Mouse (Mus musculus) cerebellum, postnatal 14 days (tissue): ENCODE data around the gene Crybg3.
"Not testable (repeated sequence)": the region's sequence is repeated elsewhere in the genome, so short reads cannot be mapped to it uniquely, and the experiment has no call there.

Experiments used
- DNase-seq, 2 experiments: peaks; one replicate each; pipeline ENCODE4 v3.0.0; 2021; ENCODE audit warnings: mixed read lengths in 2 of 2

Crybg3 gene

DNA sequence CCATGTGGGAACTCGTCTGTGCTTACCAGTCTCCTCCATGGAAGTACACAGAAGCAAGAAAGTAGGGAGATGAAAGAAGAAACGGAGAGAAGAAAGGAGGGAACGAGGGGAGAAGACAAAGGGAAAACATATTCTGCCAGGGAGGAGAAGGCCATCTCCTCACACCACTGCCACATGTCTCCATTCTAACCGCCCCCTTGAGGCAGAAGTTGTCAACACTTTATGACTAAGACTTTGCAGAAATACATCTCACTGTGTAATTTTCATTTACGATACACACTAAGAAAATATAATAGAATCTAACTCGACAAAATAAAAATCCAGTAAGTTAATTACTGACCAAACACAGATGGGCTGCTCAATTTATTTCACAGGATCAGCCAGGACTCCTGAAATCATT lies 73.8 kb downstream of the Crybg3 start:
- no peak for DNase-seq

DNA sequence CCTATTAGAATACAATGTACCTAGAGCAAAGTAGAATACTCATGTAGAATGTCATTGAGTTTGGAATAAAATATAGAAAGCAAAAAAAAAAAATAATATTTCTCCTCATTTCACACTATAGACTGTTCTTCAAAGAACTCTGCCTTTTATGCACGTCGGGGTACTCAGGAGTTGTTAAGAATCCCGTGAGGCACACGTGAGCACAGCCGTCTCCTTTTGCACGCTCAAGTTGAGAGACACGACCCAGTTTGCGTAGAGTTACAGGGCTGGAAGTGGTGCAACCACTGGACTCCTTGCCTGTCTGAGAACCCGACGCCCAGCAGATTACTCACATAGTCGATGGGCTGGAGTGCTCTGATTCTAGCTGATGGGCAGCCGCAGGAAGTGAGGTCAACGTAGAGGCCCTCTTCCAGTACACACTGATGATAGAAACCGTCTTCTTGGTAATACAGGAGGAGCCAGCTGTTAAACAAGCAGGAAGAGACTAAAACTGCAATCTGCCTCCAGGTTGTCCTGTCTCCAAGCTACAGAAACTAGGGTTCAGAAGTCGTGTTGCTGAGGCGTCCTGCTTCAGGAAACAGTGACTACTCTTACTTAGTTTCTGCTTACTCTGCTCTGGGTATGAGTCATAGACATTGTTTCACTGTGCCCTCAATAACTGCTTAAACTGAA lies 78.9 kb downstream of the Crybg3 start:
- no peak for DNase-seq

DNA sequence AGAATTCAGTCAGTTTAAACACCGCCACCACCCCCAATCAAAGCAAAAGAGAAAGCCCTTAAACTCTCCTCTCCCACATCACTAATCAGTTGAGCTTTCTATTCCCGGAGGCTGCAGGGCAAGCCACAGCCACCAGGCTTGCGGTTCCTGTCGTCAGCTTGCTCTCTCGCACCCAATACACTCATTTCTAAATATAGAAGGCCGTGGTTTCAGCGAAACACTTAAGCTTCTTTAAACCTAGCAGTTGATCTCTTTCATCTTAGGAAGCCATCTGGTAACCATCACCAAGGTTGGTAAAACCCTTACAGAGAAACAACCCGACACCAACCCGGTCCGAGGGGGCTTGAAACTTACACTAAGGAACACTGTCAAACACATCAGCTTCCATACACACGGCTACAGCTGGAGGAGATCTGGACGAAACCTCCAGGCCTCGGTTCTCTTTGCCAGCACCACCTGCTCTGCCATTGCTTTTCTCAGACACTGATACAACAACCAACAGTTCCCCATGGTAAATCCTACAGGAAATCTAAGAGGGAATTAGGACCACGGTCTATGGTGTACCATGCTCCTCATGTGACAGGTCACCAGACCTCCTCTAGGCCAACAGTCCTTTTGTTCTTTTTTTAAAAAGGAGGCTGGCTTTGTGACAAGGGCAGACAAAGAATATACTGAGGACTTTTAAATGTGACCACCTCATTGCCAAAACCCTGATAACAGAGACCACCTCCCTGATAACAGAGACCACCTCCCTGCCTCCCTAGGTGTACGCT lies 83.1 kb downstream of the Crybg3 start:
- DNase-seq: no peak

DNA sequence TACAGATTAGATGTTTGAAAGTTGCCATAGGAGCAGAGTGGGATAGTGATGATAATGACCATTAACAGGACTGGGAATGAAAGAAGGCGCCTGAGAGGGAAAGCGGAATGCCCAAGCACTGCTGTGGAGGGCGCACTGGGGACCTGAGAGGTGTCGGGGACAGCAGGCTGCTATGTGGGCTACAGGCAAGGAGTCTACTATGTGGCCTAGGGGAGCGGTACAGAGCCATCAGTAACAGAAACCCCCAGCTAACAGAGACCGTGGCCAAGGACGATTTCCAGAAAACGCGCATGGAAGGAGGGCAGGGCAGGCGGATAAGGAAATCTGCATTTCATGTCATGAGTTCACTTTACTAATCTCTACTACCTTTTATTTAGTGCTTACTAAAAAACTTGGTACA lies 83.8 kb downstream of the Crybg3 start:
- DNase-seq: no peak

DNA sequence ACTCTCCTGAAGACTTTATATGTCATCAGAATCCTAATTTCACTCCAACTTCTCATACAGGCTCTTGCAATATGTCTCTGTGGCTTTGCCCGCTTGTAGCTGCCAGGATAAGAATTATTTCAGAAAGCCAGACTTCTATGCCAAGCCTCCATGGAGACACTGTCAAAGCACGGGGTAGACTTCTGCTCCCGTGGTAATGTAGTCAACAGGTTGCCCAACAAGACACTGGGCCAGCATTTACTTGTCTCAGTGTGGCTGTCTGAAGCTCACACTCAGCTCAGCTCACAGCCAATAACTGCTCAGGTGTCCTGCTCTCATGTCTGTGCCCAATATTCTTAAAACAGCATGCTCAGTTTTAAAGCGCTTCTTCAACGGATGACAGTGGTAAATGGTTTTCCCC lies 85.6 kb downstream of the Crybg3 start:
- DNase-seq: no peak

DNA sequence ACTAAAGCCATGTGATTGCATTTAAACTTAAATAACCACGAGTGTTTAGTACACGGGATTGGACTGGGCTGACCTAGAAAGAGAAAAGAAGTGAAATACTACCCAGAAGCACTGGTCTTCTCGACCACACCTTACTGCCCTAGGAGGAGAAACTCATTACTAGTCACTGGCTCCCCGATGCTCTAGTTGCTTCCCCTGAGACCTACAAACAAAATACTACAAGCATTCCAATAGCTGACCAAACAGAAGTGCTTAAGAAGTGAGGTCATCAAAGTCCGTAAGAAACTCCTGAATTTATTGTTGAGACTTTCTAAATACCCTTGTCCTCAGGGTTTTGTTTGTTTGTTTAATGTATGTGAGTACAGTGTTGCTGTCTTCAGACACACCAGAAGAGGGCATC lies 90.9 kb downstream of the Crybg3 start:
- no peak for DNase-seq

DNA sequence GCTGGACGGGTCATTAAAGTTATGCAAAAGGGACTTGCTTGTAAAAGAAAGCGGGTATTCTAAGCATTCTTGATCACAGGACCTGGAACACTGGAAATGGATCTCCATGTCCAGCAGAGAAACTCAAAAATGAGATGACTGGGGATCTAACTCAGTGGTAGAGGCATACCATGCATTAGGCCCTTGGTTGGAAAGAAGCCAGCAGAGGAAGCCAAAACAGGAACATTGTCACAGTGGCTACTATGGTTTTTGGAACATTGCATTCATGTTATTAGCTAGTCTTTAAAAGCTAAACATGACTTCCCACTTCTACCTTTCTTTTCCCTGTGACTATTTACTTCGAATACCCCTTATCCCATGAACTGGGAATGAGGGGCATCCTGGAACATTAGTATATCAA lies 101.6 kb downstream of the Crybg3 start:
- no peak for DNase-seq

DNA sequence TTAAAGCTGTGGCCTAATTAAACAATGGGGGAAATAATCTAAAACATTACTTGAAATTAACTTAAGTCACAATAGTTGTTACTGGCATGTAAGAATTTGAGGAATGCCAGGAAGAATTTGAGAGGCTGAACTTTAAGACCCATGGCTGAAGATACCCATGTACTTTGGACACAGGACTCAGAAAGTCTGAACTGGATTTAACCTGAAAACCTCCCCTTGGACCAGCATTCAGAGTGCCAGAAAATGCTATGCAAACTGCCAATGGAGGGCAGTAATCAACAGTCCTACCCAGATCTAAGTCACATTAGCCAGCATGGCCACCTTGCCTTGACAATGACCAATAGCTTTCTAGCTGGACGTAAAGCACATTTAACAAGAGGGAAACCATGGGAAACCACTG lies 102.8 kb downstream of the Crybg3 start:
- no peak for DNase-seq

DNA sequence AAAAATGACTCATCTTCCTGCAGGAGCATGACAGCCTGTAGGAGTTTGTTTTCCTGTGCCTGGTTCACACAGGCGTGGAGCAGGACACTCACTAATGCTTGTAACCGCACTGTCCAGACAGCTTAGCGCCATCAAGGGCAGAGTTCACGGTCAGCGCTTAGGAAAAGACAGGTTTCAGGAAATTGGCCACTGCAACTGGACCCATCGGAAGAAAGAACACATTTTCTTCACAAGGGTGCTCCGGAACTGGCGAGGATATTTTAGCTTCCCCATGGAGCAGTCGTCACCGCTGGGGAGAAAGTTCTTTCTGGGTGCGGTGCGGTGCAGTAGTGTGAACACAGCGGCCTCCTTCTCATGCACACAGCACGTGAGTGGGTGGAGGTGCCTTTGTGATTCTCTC lies 107.6 kb downstream of the Crybg3 start:
- no peak for DNase-seq

DNA sequence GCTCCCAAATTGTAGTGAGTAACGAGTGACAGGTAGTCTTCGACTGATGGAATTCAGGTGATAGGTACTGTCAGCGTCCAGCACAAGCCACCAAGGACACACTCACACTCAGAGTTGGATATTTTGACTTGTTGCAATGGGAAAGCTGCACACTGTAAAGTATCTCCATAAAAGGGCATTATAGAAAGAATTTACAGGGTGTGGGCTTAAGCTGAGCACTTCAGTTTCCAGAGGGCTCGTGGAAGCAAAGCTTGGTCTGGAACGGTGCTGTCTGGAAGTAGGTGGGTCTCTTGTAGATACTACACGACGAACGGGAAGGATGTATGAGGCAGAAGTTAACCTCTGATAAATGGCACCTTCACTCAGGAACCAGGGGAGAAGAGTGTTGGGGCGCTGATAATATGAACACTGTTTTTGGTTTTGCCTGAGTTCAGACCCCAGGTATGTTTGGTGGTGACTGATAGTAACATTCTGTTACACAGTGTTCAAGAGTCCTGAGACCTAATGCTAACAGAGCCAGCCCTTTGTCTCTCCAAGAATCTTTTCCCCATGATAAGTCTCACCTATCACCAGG lies 112.7 kb downstream of the Crybg3 start:
- DNase-seq: no peak

DNA sequence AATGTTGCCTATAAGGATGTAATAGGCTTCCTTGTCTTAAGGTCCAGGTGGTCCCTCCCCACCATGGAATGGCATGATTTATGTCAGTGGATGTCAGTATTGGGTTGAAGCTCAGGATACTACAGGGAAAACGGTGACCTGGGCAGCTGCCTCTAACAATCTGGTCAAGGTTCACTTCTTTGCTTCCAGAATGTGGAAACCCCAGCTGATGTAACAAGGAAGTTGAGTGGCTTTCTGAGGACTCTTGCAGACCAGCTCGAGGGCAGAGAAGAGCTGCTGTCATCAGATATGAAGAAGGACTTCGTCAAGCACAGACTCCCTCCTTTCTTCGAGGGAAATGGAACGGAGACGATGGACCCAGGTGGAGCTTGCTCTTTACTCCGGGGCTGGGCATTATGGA lies 113.5 kb downstream of the Crybg3 start:
- no peak for DNase-seq

DNA sequence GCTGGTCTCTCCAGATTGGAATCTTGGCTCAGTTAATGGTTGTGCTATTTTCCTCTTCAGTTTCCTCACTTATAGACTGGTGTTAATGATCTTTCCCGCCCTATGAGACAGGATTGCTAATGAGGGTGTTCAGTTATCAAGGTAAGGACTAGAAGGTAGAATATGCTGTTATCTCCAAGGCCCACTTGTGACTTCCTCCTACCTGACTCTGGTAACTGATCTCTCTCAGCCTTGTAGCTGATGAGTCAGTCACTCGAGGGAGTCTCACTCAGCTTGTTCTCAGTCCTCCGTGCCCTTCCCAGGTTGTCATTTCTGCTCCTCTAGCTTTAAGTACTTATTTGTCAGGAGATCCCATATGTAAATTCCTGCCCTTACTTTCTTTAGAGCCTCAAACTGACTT lies 122.8 kb downstream of the Crybg3 start:
- no peak for DNase-seq

DNA sequence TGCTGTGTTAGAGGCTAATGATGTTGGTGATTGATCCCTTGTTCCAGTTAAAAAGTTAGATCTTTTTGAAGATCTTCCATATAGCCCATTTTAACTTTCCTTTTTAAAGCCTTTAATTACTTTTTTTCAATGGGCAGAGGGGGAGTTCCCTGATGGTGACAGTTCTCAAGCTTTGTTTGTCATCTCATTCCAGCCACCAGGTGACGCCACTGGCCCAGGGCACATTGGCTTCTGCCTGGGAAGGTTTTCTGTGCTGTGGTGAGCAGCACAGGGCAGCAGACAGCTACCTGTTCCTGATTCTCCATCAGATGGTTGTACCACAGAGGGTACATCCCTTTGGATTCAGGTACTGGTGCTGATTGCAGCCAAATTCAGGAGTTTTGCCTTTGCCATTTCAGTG lies 126.0 kb downstream of the Crybg3 start:
- DNase-seq: peak; percentile 64 to 82

DNA sequence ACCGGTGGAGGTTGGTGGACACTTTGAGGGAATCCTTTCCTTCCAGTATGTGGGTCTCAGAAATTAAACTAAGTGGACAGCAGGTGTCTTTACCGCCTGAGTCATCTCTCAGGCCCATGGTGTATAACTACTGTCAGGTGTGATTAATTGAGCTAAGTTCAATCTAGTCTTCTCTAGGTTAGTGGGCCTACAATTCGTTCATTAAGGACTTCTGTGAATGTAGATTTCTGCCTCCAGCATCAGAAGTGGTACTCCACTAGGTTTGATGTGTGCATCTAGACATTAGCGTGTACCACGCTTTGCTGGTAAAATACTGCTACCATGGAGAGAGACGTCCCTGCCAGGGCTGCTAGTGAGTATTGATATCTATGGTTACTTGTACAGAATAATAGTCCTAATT lies 128.2 kb downstream of the Crybg3 start:
- no peak for DNase-seq

DNA sequence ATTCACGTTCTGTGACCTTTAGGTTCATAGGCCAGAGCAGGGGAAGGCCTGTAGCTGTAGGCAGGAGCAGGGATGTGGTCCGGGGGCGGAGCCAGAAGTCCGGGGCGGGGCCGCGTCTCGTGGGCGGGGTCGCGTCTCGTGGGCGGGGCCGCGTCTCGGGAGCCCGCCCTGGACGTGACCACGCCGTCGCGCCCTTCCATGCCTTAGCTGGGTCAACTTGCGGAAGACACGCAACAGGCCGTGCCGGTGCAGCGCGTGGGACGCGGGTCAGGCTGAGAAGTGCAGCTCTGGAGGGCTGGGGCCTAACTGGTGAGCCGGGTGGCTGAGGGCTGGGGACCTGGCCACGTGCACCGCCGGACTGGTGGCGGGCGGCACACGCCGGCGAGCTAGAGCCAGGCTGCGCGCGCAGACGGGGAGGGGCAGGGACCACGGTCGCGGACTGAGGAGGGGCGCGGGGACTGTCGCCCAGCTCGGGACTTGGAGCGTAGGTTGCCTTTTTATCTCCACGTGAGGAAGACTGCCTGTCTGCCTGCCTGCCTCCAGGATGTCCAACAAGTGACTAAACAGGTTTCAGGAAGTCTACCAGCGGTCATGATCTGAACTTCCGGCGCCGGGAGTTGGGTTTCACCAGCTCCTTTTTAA lies 129.0 kb downstream of the Crybg3 start, which contains the start of gene Riox2:
Gene Riox2, plus strand, starts transcription at position 139 of the 642 bp plus-strand sequence.
- DNase-seq: peak; percentile 76 to 83

DNA sequence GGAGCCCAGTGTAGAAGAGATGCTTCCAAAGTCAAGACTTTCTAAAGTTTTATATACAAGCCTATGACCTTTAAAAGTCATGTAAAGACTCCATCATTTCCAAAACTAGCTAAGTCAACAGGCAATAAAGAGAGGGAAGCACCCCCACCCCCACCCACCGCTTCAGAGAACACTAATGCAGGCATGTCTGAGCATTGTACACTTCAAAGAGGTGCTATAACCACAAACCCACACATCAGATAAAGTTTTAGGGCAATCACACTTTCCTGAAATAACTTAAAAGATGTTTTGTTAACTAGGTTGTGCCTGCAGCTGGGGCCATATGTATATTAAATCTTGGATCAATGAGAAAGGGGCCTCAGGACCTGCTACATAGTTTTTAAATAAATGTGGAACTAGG lies 130.9 kb downstream of the Crybg3 start:
- no peak for DNase-seq

DNA sequence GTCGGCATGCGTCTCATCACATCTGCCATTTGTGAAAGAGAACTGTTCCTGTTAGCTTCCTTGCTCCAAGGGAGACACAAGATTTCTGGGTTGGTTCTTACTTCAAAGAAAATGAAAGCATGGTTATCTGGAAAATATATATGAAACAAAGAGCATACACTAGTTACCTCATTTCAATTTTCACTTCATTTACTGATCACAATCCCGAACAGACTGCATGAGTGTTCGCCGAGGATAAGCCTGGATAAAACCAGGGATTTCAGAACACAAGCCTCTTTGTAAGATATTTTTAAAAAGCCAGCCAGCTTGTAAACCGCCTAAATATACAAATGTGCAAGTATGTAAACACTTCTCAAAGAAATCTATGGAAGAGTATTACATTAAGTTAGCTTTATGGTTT lies 136.8 kb downstream of the Crybg3 start:
- no peak for DNase-seq

DNA sequence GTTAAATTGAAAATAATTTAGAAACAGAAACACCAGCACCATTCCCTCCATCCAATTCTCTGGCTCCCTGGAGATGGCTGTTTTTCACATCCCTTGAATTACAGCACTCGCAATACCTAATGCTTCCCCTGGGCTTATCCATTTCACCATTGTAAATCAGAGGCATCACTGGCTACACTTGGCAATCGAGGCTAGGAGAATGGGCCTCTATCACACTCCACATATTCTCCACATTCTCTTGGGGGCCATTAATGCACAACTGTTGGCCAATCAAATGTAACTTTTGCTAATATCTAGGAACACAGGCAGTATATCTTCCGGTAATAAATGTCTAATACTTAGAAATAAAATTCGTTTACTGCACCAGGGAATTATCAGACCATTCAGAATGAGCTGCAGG lies 137.2 kb downstream of the Crybg3 start:
- no peak for DNase-seq

DNA sequence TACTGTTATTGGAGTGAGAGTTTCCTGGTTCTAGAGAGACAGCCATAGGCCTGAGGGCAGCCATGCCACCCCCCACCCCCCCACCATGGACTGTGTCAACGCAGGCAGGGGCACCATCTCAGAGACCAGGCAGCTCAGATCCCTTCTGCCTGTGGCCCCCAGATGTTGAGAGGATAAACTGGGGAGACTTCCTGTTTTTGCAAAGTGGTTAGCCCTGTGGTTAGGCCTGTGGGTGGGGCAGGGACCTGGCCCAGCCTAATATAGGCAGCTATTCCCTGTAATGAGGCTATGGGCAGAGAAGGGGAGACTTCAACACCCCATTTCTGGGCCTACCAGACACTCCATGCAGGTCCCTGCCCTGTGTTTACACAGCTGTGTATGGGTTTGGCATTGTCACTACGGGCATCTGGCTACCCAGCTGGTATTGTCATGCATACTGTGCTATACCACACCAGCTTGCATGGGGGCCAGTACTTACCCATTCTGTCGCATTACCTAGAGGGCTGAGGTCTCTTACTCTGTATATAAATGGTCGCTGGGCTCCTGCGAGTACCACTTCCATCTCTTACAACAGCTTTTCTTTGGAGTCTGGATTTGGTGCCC lies 141.4 kb downstream of the Crybg3 start:
- DNase-seq: not testable (repeated sequence)

DNA sequence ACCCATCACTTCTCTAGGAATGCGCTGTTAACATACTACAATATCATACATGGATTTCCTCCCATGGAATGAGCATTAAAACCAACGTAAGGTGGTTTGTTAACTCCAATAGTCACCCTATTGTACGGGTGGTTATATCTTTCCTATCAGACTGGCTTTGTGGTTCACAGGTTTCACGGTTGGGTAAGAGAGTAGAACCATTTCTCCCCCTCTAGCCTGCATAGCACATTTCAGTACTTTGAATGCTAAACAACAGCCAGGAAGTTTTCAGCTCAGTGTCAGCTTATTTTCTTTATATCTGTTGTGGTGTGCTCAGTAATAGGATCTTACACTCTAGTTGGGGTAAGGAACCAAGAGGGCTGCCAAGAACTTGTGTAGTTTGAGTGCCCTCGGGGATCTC lies 149.0 kb downstream of the Crybg3 start:
- no peak for DNase-seq

DNA sequence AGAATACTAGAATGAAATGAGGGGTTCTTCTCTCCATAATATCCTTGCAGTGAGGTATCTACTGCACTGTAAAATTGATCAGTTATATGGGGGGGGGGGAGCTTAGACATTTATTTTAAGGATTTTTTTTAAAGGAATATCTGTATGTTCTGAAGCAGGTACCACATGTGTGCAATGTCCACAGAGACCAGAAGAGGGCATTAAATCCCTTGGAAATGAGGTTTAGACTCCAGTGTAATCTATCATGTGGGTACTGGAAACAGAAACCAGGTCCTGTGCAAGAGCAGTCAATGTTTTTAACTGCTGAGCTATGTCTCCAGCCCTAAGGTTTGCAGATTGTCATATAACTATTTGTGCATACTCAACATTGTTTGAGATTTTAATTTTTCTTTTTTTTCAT lies 151.7 kb downstream of the Crybg3 start:
- no peak for DNase-seq

DNA sequence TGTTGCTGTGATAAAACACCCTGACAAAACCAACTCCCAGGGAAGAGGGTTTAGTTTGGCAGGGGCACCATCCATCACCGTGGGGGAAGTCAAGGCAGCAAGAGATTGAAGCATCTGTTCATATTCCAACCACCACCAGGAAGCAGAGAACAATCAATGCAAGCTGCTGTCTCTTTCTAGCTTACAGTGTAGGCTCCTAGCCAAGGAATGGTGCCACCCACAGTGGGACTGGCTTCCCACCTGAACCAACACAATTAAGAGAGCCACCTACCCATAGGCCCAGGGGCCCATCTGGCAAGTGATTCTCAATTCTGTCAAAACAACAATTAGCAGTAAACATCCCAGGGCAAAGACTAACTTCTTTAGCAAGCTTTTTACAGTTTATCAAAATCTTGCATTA lies 152.6 kb downstream of the Crybg3 start:
- peak in 1 of 2 experiments; percentile 3 for DNase-seq

DNA sequence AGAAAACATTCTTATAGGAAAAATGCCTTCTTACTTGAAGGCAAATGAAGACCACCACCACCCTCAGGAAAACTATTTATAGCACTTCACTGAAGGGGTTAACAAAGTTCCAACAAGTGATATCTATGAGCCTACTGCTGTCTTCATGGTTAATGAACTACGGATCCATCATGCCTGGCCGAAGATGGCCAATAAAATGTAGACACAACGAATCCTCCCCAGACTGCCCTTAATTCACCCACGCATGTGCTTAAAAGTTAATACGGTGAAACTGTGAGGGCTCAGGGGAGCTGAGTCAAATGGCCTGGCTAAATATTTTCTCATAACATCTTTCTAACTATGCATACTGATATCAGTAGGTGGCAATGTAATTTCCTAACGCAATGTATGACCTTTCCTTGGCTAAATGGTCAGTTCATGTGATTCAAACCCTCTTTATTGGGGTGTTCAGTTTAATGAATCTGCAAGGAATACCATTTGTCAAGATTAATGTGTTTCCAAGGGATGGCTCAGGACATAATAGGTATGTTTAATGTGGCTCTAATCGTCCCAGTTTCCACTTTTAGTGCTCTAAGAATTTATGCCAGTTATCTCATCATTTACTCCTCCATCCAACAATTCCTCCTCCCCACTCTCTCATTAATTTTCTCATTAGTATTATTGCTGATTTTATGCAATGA lies 155.8 kb downstream of the Crybg3 start:
- DNase-seq: no peak
